Mouse (Mus musculus) forebrain, embryonic 16.5 days (tissue): ENCODE measurements around the gene Fbxl12. TPM values are rescaled to one million over a fixed set of nuclear protein-coding genes. Genes with fewer than 3 reads are reported as not detected.

Source experiments
- polyA plus RNA-seq: library from polyadenylated mRNA; unstranded; fragments of >200 nt; fragmentation: Nextera tagmentation; extraction: Ambion mirVana; gene quantifications from 2 replicates; pipeline ENCODE4 v1.2.1, GENCODE M21; 2015

Fbxl12 gene
- polyA plus RNA-seq, 1 experiment from 2014 or later, result 15.0 TPM

Other genes starting within 250 kb of the Fbxl12 start
- gene Zfp26, start 184.6 kb downstream of the Fbxl12 start, polyA plus RNA-seq, result 21.8 and 26.9 TPM in 2 replicates
- gene Zfp426, start 152.0 kb downstream of the Fbxl12 start, polyA plus RNA-seq, result 35.7 and 36.7 TPM in 2 replicates
- 173 and 186 TPM in 2 replicates for gene Zfp266, start 123.3 kb downstream of the Fbxl12 start, polyA plus RNA-seq
- 48.6 and 53.7 TPM in 2 replicates for gene Zfp846, start 63.5 kb downstream of the Fbxl12 start, polyA plus RNA-seq
- gene Ubl5, start 1.9 kb downstream of the Fbxl12 start, polyA plus RNA-seq, result 467 and 469 TPM in 2 replicates
- 58.9 and 63.2 TPM in 2 replicates for gene Pin1, start 7.3 kb upstream of the Fbxl12 start, polyA plus RNA-seq
- gene Olfm2, start 101.6 kb upstream of the Fbxl12 start, polyA plus RNA-seq, result 143 and 173 TPM in 2 replicates
- 0.26 and 0.33 TPM in 2 replicates for gene Col5a3, start 170.3 kb upstream of the Fbxl12 start, polyA plus RNA-seq
- gene Rdh8, start 173.7 kb upstream of the Fbxl12 start, polyA plus RNA-seq, result not detected in 2 replicates
- 4.6 and 8.8 TPM in 2 replicates for gene A230050P20Rik, start 223.9 kb upstream of the Fbxl12 start, polyA plus RNA-seq
- gene Angptl6, start 235.0 kb upstream of the Fbxl12 start, polyA plus RNA-seq, result 16.6 and 20.2 TPM in 2 replicates
- gene Ppan, start 243.4 kb upstream of the Fbxl12 start, polyA plus RNA-seq, result 59.6 and 60.4 TPM in 2 replicates